Mouse (Mus musculus) heart, embryonic 11.5 days (tissue): ENCODE measurements around the gene Pofut2. TPM values are rescaled to one million over a fixed set of nuclear protein-coding genes. Genes with fewer than 3 reads are reported as not detected.
A peak's percentile ranks its signal among the peaks of the same experiment; 100 is the strongest.

ENCODE experiments used
- ATAC-seq: fragments of 200-750 bp; cut with Nextera tagmentation; replicated peaks from 2 replicates; pipeline ENCODE4 v1.8.0; 2017; ENCODE audit warnings: moderate library complexity; ENCODE audit not compliant: insufficient number of reproducible peaks, low FRiP score, low TSS enrichment
- H3K27ac ChIP-seq: fragments of 300-500 bp; sonication (generic); 2 replicates; pipeline ENCODE4 v1.5.1; 2014; ENCODE audit warnings: mild to moderate bottlenecking, low read depth, low read length
- H3K27me3 ChIP-seq: fragments of 300-500 bp; sonication (generic); 2 replicates; pipeline ENCODE4 v1.6.1; 2014; ENCODE audit warnings: mild to moderate bottlenecking, low read length, mixed read lengths; ENCODE audit not compliant: control insufficient read depth, insufficient read depth
- H3K36me3 ChIP-seq: fragments of 300-500 bp; sonication (generic); 2 replicates; pipeline ENCODE4 v1.6.1; 2014; ENCODE audit warnings: mild to moderate bottlenecking, low read length, moderate library complexity, mixed read lengths; ENCODE audit not compliant: control insufficient read depth, insufficient read depth
- H3K4me1 ChIP-seq: fragments of 300-500 bp; sonication (generic); 2 replicates; pipeline ENCODE4 v1.6.1; 2014; ENCODE audit warnings: low read length; ENCODE audit not compliant: control insufficient read depth, insufficient read depth
- H3K4me2 ChIP-seq: fragments of 300-500 bp; sonication (generic); 2 replicates; pipeline ENCODE4 v1.6.1; 2014; ENCODE audit warnings: mild to moderate bottlenecking, moderate library complexity
- H3K4me3 ChIP-seq: fragments of 300-500 bp; sonication (generic); 2 replicates; pipeline ENCODE4 v1.5.1; 2014; ENCODE audit warnings: low read depth, low read length
- H3K9ac ChIP-seq: fragments of 300-500 bp; sonication (generic); 2 replicates; pipeline ENCODE4 v1.6.1; 2014; ENCODE audit warnings: mild to moderate bottlenecking, low read depth, low read length, moderate library complexity
- H3K9me3 ChIP-seq: fragments of 300-500 bp; sonication (generic); replicated peaks from 2 replicates; pipeline ENCODE4 v1.6.1; 2016; ENCODE audit warnings: low read length; ENCODE audit not compliant: control insufficient read depth
- WGBS: fragments of 180-500 bp; shearing (Covaris S2); extraction: QIAGEN DNeasy Blood & Tissue Kit; methylation state at CpG from one replicate; pipeline ENCODE4 v1.1.7; 2014; ENCODE audit not compliant: insufficient replicate concordance; 5-methylcytosine and 5-hydroxymethylcytosine counted together
- polyA plus RNA-seq: library from polyadenylated mRNA; unstranded; fragments of >200 nt; fragmentation: Nextera tagmentation; extraction: Ambion mirVana; gene quantifications from 2 replicates; pipeline ENCODE4 v1.2.1, GENCODE M21; 2014

Pofut2 gene
- polyA plus RNA-seq, 1 experiment from 2014 or later = 118 TPM

- Histone ChIP-seq H3K36me3 (no peaks in the 10 kb centered on the region), H3K9me3 (no peaks in the 10 kb centered on the region), H3K4me1 (peaks cover 42% of the 10 kb centered on the region), H3K4me3 (no peak overlapping the region), H3K27me3 (no peaks in the 10 kb centered on the region), H3K4me2 (no peak overlapping the region), H3K9ac (no peak overlapping the region), H3K27ac (no peak overlapping the region)
- ATAC-seq = no peak
- 83% methylated on average over 8 of the region's 8 CpGs for WGBS
Measured at GRCm38 (mm10) chr10:77225995-77226688, 32.9 kb upstream of the Pofut2 start.

GRCm38 (mm10) chr10:77226691-77227367 is 32.2 kb upstream of the Pofut2 start:
- peaks cover 39% of the 10 kb centered on the region for H3K4me1 ChIP-seq
- ATAC-seq = no peak
- no peaks in the 10 kb centered on the region for H3K9me3 ChIP-seq
- no peaks in the 10 kb centered on the region for H3K27me3 ChIP-seq
- H3K4me2 ChIP-seq = no peak overlapping the region
- no peak overlapping the region for H3K27ac ChIP-seq
- H3K36me3 ChIP-seq = no peaks in the 10 kb centered on the region
- H3K4me3 ChIP-seq = no peak overlapping the region
- no peak overlapping the region for H3K9ac ChIP-seq
- 71% methylated on average over 8 of the region's 8 CpGs for WGBS

GRCm38 (mm10) chr10:77227368-77227723 is 31.7 kb upstream of the Pofut2 start:
- H3K9ac ChIP-seq = no peak overlapping the region
- ATAC-seq = no peak
- H3K9me3 ChIP-seq = no peaks in the 10 kb centered on the region
- H3K4me3 ChIP-seq = no peak overlapping the region
- H3K27ac ChIP-seq = no peak overlapping the region
- H3K27me3 ChIP-seq = no peaks in the 10 kb centered on the region
- WGBS = 82% methylated on average over 6 of the region's 6 CpGs
- peaks cover 43% of the 10 kb centered on the region for H3K4me1 ChIP-seq
- no peaks in the 10 kb centered on the region for H3K36me3 ChIP-seq
- H3K4me2 ChIP-seq = no peak overlapping the region

GRCm38 (mm10) chr10:77229609-77230595 is 29.1 kb upstream of the Pofut2 start:
- Histone ChIP-seq H3K4me3 (no peak overlapping the region), H3K36me3 (no peaks in the 10 kb centered on the region), H3K4me1 (peaks cover 48% of the 10 kb centered on the region), H3K9me3 (no peaks in the 10 kb centered on the region), H3K27ac (peak overlapping the region; percentile 68), H3K9ac (no peak overlapping the region), H3K27me3 (no peaks in the 10 kb centered on the region), H3K4me2 (no peak overlapping the region; the same call in 1 of the 2 replicates)
- ATAC-seq = no peak; the same call in 1 of the 2 replicates
- 37% methylated on average over 13 of the region's 13 CpGs for WGBS

GRCm38 (mm10) chr10:77231861-77232755 is 26.9 kb upstream of the Pofut2 start:
- H3K4me2 ChIP-seq = peak overlapping the region; percentile 20; the same call in 1 of the 2 replicates
- H3K27me3 ChIP-seq = no peaks in the 10 kb centered on the region
- WGBS = 39% methylated on average over 16 of the region's 16 CpGs
- H3K36me3 ChIP-seq = no peaks in the 10 kb centered on the region
- peaks cover 36% of the 10 kb centered on the region for H3K4me1 ChIP-seq
- no peak overlapping the region for H3K4me3 ChIP-seq
- no peaks in the 10 kb centered on the region for H3K9me3 ChIP-seq
- H3K27ac ChIP-seq = peak overlapping the region; percentile 22; the same call in 1 of the 2 replicates
- 0 out of 2 replicates have a peak overlapping the region, but pooled peaks have one; percentile 34 for H3K9ac ChIP-seq
- peak; percentile 59; the same call in 1 of the 2 replicates for ATAC-seq

GRCm38 (mm10) chr10:77233230-77233629 is 25.8 kb upstream of the Pofut2 start:
- H3K9ac ChIP-seq = no peak overlapping the region
- no peak for ATAC-seq
- peaks cover 40% of the 10 kb centered on the region for H3K4me1 ChIP-seq
- no peak overlapping the region for H3K4me2 ChIP-seq
- H3K36me3 ChIP-seq = no peaks in the 10 kb centered on the region
- no peak overlapping the region for H3K4me3 ChIP-seq
- H3K27me3 ChIP-seq = no peaks in the 10 kb centered on the region
- no peaks in the 10 kb centered on the region for H3K9me3 ChIP-seq
- 61% methylated on average over 1 of the region's 1 CpGs for WGBS
- no peak overlapping the region for H3K27ac ChIP-seq

GRCm38 (mm10) chr10:77234991-77235616 is 23.9 kb upstream of the Pofut2 start:
- WGBS = 71% methylated on average over 12 of the region's 12 CpGs
- peaks cover 27% of the 10 kb centered on the region for H3K4me1 ChIP-seq
- H3K4me2 ChIP-seq = no peak overlapping the region
- no peak overlapping the region for H3K27ac ChIP-seq
- ATAC-seq = no peak
- H3K9ac ChIP-seq = no peak overlapping the region
- no peaks in the 10 kb centered on the region for H3K27me3 ChIP-seq
- no peaks in the 10 kb centered on the region for H3K36me3 ChIP-seq
- no peaks in the 10 kb centered on the region for H3K9me3 ChIP-seq
- no peak overlapping the region for H3K4me3 ChIP-seq
